16 mouse cellular contexts compared by ENCODE assay signal in genomic region chr7:29335276-29335675, GRCm38 (mm10). TPM values are rescaled to one million over a fixed set of nuclear protein-coding genes. Genes with fewer than 3 reads are reported as not detected.
DNase-seq lines count a peak whose midpoint lies in the region; ATAC-seq and TF ChIP-seq lines count a peak whose summit lies in the region.
"Had no signal": no experiment of that assay in that cellular context is flagged by ENCODE, and none has a peak within 500 bp of the region (broad histone marks: within the 10 kb centered on the region; RNA-seq: fewer than 3 reads in every experiment).

No protein-coding gene starts in this region.

- H3K27ac ChIP-seq in forebrain, postnatal 0 days (ENCODE audit: low read depth, low read length) = no peak overlapping the region
- H3K27ac ChIP-seq in forebrain, embryonic 12.5 days = no peak overlapping the region
- peak overlapping the region; percentile 54 for H3K27ac ChIP-seq in liver, adult 2 months (replicated peaks; ENCODE audit: insufficient read depth, low read depth, low read length)
- no peak overlapping the region for H3K27ac ChIP-seq in liver, embryonic 14.5 days
- H3K27ac ChIP-seq: embryonic facial prominence, embryonic 13.5 days; limb, embryonic 15.5 days had no signal

- no peak for DNase-seq in forebrain, postnatal 0 days
- DNase-seq in liver, adult 2 months (ENCODE audit: extremely low read depth, low read depth, low spot score) = no peak
- DNase-seq in liver = no peak
- DNase-seq in liver, embryonic 14.5 days (ENCODE audit: low read depth in 3 of 3, low spot score in 3 of 3) = no peak
- DNase-seq in yolk sac, embryonic 10.5 days (ENCODE audit: low spot score) = no peak
- DNase-seq in heart, postnatal 4 days = no peak
- DNase-seq: cerebellum, adult 8-10 months; thymus, adult 2 months had no signal

- no peak for ATAC-seq in forebrain, postnatal 0 days
- ATAC-seq in forebrain, embryonic 12.5 days (ENCODE audit: low FRiP score) = no peak
- ATAC-seq in liver, embryonic 14.5 days (ENCODE audit: insufficient read depth) = no peak
- ATAC-seq: activated CD4-positive, CD25-positive, alpha-beta regulatory T cell, adult 4 months; Patski had no signal

- H3K36me3 ChIP-seq in forebrain, postnatal 0 days (ENCODE audit: insufficient read depth) = peaks cover 46% of the 10 kb centered on the region
- H3K36me3 ChIP-seq in forebrain, embryonic 12.5 days (replicated peaks) = peaks cover 20% of the 10 kb centered on the region
- peaks cover 2% of the 10 kb centered on the region; the same call in 1 of the 2 replicates for H3K36me3 ChIP-seq in liver, adult 2 months (ENCODE audit: control insufficient read depth, insufficient read depth, low read length)
- H3K36me3 ChIP-seq in E14TG2a.4 (ENCODE audit: insufficient read depth, low read length) = peaks cover 62% of the 10 kb centered on the region
- H3K36me3 ChIP-seq in liver, embryonic 14.5 days (replicated peaks; ENCODE audit: control insufficient read depth, insufficient read depth, low read depth) = no peaks in the 10 kb centered on the region

- no peaks in the 10 kb centered on the region for H3K9me3 ChIP-seq in forebrain, postnatal 0 days (ENCODE audit: low read length)
- no peaks in the 10 kb centered on the region for H3K9me3 ChIP-seq in forebrain, embryonic 12.5 days
- no peaks in the 10 kb centered on the region for H3K9me3 ChIP-seq in E14TG2a.4 (ENCODE audit: low read length)
- no peaks in the 10 kb centered on the region for H3K9me3 ChIP-seq in liver, embryonic 14.5 days (ENCODE audit: control insufficient read depth, low read length)
- H3K9me3 ChIP-seq: embryonic facial prominence, embryonic 13.5 days; heart, embryonic 12.5 days; limb, embryonic 15.5 days had no signal

- peak; percentile 48 for TF ChIP-seq CTCF in forebrain, postnatal 0 days (IDR thresholded peaks at IDR 0.05; ENCODE audit: low read depth)
- peak; percentile 31 for TF ChIP-seq CTCF in liver, adult 2 months (IDR thresholded peaks at IDR 0.05; ENCODE audit: low read depth, low read length)
- TF ChIP-seq CTCF in E14TG2a.4 (conservative IDR thresholded peaks at IDR 0.05; ENCODE audit: low read length) = 0 out of 2 replicates have a peak, but pooled peaks have one; percentile 2
- peak; percentile 63 for TF ChIP-seq CTCF in liver, embryonic 14.5 days (IDR thresholded peaks at IDR 0.05; ENCODE audit: low read depth)

- no peak overlapping the region for H3K4me2 ChIP-seq in forebrain, postnatal 0 days (ENCODE audit: low read depth)
- no peak overlapping the region for H3K4me2 ChIP-seq in forebrain, embryonic 12.5 days
- H3K4me2 ChIP-seq in liver, embryonic 14.5 days (ENCODE audit: low read depth) = no peak overlapping the region
- H3K4me2 ChIP-seq: embryonic facial prominence, embryonic 13.5 days; heart, embryonic 12.5 days; limb, embryonic 15.5 days had no signal

- no peak for TF ChIP-seq EP300 in liver, embryonic 14.5 days (IDR thresholded peaks at IDR 0.05; ENCODE audit: low read depth)

- H3K4me1 ChIP-seq in forebrain, postnatal 0 days (ENCODE audit: insufficient read depth) = no peaks in the 10 kb centered on the region
- peaks cover 8% of the 10 kb centered on the region; the same call in 1 of the 2 replicates for H3K4me1 ChIP-seq in forebrain, embryonic 12.5 days
- peaks cover 14% of the 10 kb centered on the region for H3K4me1 ChIP-seq in liver, adult 2 months (ENCODE audit: control insufficient read depth, insufficient read depth, low read length)
- H3K4me1 ChIP-seq in E14TG2a.4 (replicated peaks; ENCODE audit: low read depth, low read length) = peaks cover 43% of the 10 kb centered on the region
- peaks cover 29 to 45% of the 10 kb centered on the region in 2 experiments for H3K4me1 ChIP-seq in liver, embryonic 14.5 days (replicated peaks; ENCODE audit: control insufficient read depth in 2 of 2, insufficient read depth in 2 of 2, low read length in 1 of 2)
- H3K4me1 ChIP-seq: limb, embryonic 15.5 days had no signal

- H3K79me2 ChIP-seq in liver, adult 2 months (ENCODE audit: control insufficient read depth, insufficient read depth, low read length) = peaks cover 12% of the 10 kb centered on the region; the same call in 1 of the 2 replicates

- no peak overlapping the region for H3K9ac ChIP-seq in forebrain, postnatal 0 days
- H3K9ac ChIP-seq in forebrain, embryonic 12.5 days = no peak overlapping the region
- no peak overlapping the region for H3K9ac ChIP-seq in liver, adult 2 months (ENCODE audit: low read depth, low read length)
- no peak overlapping the region for H3K9ac ChIP-seq in liver, embryonic 14.5 days (replicated peaks)
- H3K9ac ChIP-seq: embryonic facial prominence, embryonic 13.5 days; heart, embryonic 12.5 days; limb, embryonic 15.5 days had no signal

- no peak overlapping the region for H3K4me3 ChIP-seq in forebrain, postnatal 0 days (ENCODE audit: low read depth, low read length)
- H3K4me3 ChIP-seq in forebrain, embryonic 12.5 days (replicated peaks) = no peak overlapping the region
- no peak overlapping the region for H3K4me3 ChIP-seq in liver, adult 2 months (ENCODE audit: insufficient read depth, low read depth, low read length)
- no peak overlapping the region for H3K4me3 ChIP-seq in E14TG2a.4 (replicated peaks; ENCODE audit: low read length)
- H3K4me3 ChIP-seq in liver, embryonic 14.5 days (ENCODE audit: insufficient read depth in 1 of 2, low read depth in 2 of 2, low read length in 2 of 2) = no peak overlapping the region
- H3K4me3 ChIP-seq: embryonic facial prominence, embryonic 13.5 days; heart, embryonic 12.5 days; limb, embryonic 15.5 days had no signal

- no peaks in the 10 kb centered on the region for H3K27me3 ChIP-seq in forebrain, postnatal 0 days (ENCODE audit: insufficient read depth, low read length)
- no peaks in the 10 kb centered on the region for H3K27me3 ChIP-seq in forebrain, embryonic 12.5 days
- H3K27me3 ChIP-seq in liver, adult 2 months (ENCODE audit: control insufficient read depth, insufficient read depth, low read length) = no peaks in the 10 kb centered on the region
- no peaks in the 10 kb centered on the region for H3K27me3 ChIP-seq in E14TG2a.4 (ENCODE audit: insufficient read depth, low read length)
- H3K27me3 ChIP-seq in liver, embryonic 14.5 days (ENCODE audit: control insufficient read depth, insufficient read depth, low read length) = no peaks in the 10 kb centered on the region
- H3K27me3 ChIP-seq: embryonic facial prominence, embryonic 13.5 days; limb, embryonic 15.5 days; Patski had no signal

- TF ChIP-seq POLR2A in liver, adult 2 months (IDR thresholded peaks at IDR 0.05; ENCODE audit: extremely low read depth, insufficient read depth, low read length) = no peak

RNA-seq across cellular contexts. Expression of gene Dpf1, which starts 31.5 kb away (rescaled TPM):
- 246 and 291 TPM in 2 replicates for total RNA-seq in forebrain, postnatal 0 days (2014; rRNA removed)
- 243 and 248 TPM in 2 replicates for polyA plus RNA-seq in forebrain, postnatal 0 days (2015; fragmentation: Nextera tagmentation; extraction: Ambion mirVana)
- polyA plus RNA-seq in forebrain, embryonic 12.5 days (2016; fragmentation: Nextera tagmentation; extraction: Ambion mirVana) = 118 and 147 TPM in 2 replicates
- total RNA-seq in liver, adult 2 months (2014; rRNA removed) = 0.13 TPM in 1 of 2 replicates, not detected in the other
- 0.05 and 0.28 TPM in 2 replicates for polyA plus RNA-seq in liver, adult 2 months (2012; rRNA removed)
- polyA plus RNA-seq in liver, embryonic 14.5 days (2012; rRNA removed) = 0.81 TPM in 2 replicates
- polyA plus RNA-seq in liver, embryonic 14.5 days (2014; fragmentation: Nextera tagmentation; extraction: Ambion mirVana) = 1.0 and 2.1 TPM in 2 replicates
- 1 to 10 TPM; 1.2 to 1.8 TPM for total RNA-seq in heart, postnatal 4 days (2021)
- polyA plus RNA-seq: activated CD4-positive, CD25-positive, alpha-beta regulatory T cell, adult 4 months had no signal

RNA-seq across cellular contexts. Expression of gene Ppp1r14a, which starts 46.2 kb away (rescaled TPM):
- total RNA-seq in forebrain, postnatal 0 days (2014; rRNA removed) = 1.5 and 2.0 TPM in 2 replicates
- 2.3 and 2.8 TPM in 2 replicates for polyA plus RNA-seq in forebrain, postnatal 0 days (2015; fragmentation: Nextera tagmentation; extraction: Ambion mirVana)
- 14.8 and 16.5 TPM in 2 replicates for polyA plus RNA-seq in forebrain, embryonic 12.5 days (2016; fragmentation: Nextera tagmentation; extraction: Ambion mirVana)
- total RNA-seq in liver, adult 2 months (2014; rRNA removed) = 1.0 and 1.7 TPM in 2 replicates
- polyA plus RNA-seq in liver, adult 2 months (2012; rRNA removed) = 5.0 and 11.3 TPM in 2 replicates
- polyA plus RNA-seq in liver, embryonic 14.5 days (2012; rRNA removed) = 1.5 and 2.5 TPM in 2 replicates
- polyA plus RNA-seq in liver, embryonic 14.5 days (2014; fragmentation: Nextera tagmentation; extraction: Ambion mirVana) = 2.3 TPM in 2 replicates
- total RNA-seq in heart, postnatal 4 days (2021) = 10 to 100 TPM; 22.8 to 24.7 TPM
- total RNA-seq: hematopoietic stem cell, adult 5-6 weeks had no signal
- polyA plus RNA-seq: activated CD4-positive, CD25-positive, alpha-beta regulatory T cell, adult 4 months had no signal

RNA-seq across cellular contexts. Expression of gene Spint2, which starts 53.6 kb away (rescaled TPM):
- 32.3 and 36.7 TPM in 2 replicates for total RNA-seq in forebrain, postnatal 0 days (2014; rRNA removed)
- polyA plus RNA-seq in forebrain, postnatal 0 days (2015; fragmentation: Nextera tagmentation; extraction: Ambion mirVana) = 94.6 and 127 TPM in 2 replicates
- 42.2 and 45.0 TPM in 2 replicates for polyA plus RNA-seq in forebrain, embryonic 12.5 days (2016; fragmentation: Nextera tagmentation; extraction: Ambion mirVana)
- 24.8 and 28.9 TPM in 2 replicates for total RNA-seq in liver, adult 2 months (2014; rRNA removed)
- polyA plus RNA-seq in liver, adult 2 months (2012; rRNA removed) = 120 and 133 TPM in 2 replicates
- polyA plus RNA-seq in liver, embryonic 14.5 days (2012; rRNA removed) = 14.6 and 15.6 TPM in 2 replicates
- 22.3 and 23.6 TPM in 2 replicates for polyA plus RNA-seq in liver, embryonic 14.5 days (2014; fragmentation: Nextera tagmentation; extraction: Ambion mirVana)
- 10 to 100 TPM; 71.2 to 73.7 TPM for total RNA-seq in heart, postnatal 4 days (2021)

Comparison
In these comparisons a context has a peak if more than half of its experiments do, and no peak if none do; other contexts are left out.
1. CTCF ChIP-seq: peak in every context shown above with its lines; median percentile 63 in liver, embryonic 14.5 days; 48 in forebrain, postnatal 0 days; 31 in liver, adult 2 months; 2 in E14TG2a.4.
2. RNA of gene Dpf1, which starts 31.5 kb away (polyA plus RNA-seq): 243 to 248 TPM in forebrain, postnatal 0 days and 118 to 147 TPM in forebrain, embryonic 12.5 days; 0.81 to 2.1 TPM in liver, embryonic 14.5 days and 0.05 to 0.28 TPM in liver, adult 2 months; every median in the first group is over 10 times any median in the second.